Mouse (Mus musculus) lung, postnatal 14 days (tissue): ENCODE data around the gene Rlbp1.

ENCODE experiments used
- DNase-seq: peaks from one replicate; pipeline ENCODE4 v3.0.0; 2021

The Rlbp1 gene

DNA sequence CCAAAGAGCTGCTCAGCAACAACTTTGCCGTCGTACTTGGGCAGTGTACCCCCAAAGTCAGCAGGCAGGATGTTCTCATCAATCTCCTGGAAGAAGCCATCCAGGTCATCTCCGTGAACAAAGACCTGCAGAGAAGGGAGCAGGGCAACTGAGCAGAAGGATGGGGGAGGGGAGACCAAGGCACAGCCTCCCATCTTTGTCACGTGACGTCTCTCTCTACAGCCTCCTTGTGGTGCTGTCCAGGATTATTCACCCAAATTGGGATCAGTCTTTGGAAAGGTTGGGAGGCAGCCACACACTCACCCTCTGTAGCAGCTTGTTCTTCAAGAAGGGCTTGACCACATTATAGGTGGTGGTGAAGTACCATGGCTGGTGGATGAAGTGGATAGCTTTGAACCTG is 11.3 kb downstream of the Rlbp1 start:
- DNase-seq = no peak

DNA sequence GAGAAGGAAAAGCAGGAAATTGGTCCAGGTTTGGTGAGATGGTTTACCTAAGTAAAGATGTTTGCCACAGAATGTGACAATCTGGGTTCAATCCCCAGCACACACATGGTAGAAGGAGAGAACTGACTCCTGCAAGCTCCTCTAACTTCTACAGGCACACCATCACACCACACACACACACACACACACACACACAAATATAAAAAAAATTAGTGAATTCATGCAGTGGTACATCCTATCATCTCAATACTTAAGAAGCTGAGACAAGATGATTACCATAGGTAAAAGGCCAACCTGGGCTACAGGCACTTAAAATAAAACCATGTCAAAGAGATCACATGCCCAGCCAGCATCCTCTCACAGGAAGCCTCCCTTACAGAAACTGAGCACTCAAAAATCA is 12.8 kb downstream of the Rlbp1 start:
- DNase-seq = no peak

DNA sequence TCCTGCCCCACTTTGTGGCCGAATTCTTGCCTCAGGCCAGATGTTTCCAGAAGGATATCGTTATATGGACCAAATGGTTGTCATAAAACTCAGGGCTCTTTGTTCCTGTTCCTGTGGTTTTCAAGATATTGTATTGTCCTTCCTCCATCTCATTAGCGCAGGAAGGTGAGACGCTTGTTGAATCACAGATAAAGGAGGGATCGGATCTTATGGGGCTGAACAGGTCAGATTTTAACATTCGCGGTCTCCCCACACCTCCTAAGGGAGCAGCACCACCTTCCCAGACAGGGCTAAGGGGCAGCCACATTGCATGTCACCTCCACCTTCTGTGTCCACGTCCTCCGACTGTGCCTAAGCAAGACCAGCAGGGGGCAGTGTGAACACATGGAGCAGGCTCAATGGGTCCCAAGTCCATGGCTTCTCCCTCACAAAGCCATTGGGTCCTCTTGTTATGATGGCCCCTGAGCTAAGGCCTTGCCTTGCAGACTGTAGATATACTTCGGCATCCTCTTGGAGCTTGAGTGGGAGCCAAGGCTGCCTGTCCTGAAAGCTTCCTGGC is 15.4 kb downstream of the Rlbp1 start:
- peak; percentile 86 for DNase-seq

DNA sequence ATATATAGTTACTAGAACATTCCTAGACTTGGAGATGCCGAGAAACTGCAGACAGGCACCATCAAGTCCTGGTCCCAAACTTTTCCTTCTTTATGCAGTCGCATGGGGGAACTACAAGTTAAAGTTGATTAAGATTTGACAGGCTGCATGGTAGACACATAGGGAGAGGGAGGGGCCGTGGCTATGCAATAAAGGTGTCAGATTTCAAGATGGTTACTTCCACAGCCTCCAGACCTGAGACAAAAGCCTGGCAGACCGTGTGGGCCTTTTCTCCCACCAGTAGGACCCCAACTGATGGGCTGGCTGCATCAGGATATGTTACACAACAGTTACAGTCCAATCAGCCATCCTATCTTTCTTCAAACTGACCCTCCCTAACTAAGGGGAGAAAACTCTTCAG is 17.4 kb downstream of the Rlbp1 start:
- DNase-seq = no peak

DNA sequence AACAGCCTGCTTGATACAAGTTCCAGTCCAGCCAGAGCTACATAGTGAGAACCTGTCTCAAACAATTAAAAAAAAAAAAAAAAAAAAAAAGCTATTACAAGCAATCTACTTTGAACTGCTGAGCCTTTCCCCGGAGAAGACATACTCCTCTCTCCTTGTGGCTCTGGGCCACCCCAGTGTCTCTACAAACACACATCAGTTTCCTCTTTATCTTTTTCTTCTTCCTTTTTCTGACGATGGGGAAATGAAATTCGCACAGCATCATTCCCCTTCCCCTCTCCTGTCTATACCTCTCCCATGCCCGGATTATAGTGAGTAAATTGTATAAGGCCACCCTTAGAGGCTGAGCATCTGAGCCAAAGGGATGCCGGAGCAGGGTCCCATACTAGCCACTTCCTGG is 18.2 kb downstream of the Rlbp1 start:
- DNase-seq = no peak

DNA sequence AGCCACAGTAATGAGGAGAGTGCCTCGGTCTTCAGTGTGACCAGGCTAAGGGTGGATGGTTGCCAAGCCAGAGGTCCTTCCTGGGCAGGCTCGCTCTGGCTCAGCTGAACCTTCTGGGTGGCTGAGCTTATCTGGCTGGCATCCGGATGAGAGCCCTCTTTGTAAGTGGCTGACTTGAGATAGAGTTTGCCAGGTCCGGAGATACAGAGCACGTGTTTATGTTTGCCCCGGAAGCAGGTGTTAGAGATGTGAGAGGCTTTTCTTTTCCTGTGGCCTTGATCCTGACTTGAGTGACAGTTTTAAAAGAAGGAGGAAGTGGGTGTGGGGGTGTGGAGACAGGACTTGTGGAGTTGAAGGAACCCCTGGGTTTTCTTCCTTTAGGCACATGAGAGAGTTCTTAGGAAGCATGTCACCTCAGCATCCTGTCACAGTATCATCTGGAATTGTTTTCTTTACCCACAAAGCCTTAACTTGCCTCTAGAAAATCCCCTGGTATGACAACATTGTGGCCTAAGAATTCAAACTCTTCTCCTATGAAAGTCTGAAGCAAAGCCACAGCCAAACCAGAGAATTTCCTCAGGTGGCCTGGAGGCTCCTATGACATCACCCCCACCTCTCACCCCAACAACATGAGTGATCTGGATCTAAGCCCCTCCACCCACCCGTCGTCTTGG is 23.3 kb downstream of the Rlbp1 start:
- peak; percentile 77 for DNase-seq

DNA sequence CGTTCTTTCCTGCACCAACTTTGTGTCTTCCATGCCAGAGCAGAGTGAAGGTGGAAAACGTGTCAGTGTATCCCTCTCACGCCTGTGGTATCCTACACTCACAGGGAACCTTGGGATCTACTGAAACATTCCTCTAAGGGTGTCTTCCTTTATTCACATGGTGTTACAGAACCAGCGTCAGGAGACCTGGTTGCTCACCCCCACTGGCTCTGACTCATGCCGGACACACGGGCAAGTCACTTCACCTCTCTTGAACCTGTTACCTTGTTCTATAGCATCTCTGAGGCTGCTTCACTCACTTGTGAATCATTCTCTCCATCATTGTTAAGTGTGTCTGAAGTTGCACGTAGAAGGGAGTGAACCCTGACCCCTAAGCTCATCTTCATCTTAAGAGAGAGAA is 24.0 kb downstream of the Rlbp1 start:
- no peak for DNase-seq

DNA sequence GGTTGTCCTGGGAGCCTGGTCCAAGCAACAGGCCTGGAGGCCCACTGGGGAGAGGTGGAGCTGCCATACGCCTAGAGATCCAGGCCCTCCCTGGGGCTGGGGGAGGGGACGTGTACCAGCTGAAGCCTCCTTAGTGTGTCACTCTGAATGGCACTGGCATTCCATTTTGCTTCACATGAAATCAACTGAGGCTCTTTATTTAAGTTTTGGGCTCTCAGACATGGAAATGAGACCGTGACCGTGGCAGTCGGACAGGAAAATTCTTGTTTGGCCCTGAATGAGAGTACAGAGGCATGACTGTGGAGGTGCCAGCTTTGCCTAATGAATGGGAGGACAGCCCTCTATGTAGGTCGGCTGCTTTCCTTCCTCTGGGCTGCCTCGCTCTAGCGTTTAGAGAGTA is 24.6 kb downstream of the Rlbp1 start:
- no peak for DNase-seq

DNA sequence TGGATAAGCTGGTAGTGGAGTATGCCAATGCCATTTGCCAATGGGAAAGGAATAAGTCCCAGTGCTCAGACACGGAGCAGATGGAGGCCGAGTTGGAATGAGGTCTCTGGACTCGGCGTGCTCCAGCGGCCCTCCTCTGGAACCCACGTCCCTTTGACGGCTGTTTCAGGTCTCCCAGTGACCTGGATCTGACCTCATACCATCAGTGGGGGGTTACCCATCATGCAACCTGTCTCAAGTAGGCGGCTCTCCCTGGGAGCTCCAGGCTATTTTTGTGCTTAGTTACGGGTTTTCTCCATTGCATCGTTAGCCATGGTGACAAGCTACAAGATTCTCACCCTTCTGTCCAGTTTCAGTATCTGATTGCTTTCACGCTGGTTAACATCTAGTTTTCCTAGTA is 26.8 kb downstream of the Rlbp1 start:
- no peak for DNase-seq

DNA sequence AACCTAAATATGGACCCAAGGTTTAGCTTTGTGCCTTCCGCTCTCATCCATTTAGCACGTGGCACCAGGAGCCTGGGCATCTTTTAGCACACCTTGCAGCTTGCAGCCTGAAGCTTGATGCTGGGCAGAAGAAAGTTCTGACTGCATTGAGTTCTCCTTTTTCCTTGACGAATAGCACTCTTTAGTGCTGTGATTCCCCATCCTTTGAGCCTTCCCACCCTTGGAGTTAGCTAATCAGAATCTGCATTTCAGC is 27.7 kb downstream of the Rlbp1 start:
- DNase-seq = no peak

DNA sequence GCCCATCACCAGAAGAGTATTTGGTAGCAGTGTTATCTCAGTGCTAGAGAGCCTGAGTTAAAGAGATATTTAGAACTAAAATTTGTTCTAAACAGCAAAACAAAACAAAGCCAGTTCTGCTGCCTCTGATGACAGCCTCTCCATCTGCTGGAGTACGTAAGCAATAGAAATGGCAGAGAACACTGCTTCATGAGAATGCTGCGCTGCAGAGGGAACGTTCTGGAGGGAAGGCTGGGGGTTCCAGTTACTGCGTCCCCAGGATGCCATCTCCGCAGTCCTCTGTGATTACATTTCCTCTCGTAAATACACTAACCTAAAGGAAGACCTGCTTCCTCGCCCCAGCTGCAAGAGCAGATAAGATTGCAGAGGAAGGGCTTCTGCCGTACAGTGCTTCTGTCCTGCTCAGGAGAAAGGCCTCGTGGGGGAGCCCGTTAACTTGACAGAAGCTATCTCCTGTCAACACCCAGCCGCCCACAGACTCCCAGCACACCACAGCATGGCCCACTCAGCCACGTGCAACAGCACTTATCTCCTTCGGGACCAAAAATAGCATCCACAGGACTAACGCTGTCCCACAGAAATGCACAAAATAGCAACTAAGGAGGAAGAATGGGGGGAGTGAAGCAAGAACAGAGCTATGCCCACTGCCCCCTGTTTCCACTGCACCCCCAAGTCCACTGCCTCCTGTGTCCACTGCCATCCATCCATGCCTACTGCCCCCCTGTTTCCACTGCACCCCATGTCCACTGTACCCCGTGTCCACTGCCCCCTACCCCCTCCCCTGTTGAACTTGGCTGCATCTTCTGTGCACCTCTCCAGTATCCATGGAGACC is 28.3 kb downstream of the Rlbp1 start:
- peak; percentile 41 for DNase-seq

DNA sequence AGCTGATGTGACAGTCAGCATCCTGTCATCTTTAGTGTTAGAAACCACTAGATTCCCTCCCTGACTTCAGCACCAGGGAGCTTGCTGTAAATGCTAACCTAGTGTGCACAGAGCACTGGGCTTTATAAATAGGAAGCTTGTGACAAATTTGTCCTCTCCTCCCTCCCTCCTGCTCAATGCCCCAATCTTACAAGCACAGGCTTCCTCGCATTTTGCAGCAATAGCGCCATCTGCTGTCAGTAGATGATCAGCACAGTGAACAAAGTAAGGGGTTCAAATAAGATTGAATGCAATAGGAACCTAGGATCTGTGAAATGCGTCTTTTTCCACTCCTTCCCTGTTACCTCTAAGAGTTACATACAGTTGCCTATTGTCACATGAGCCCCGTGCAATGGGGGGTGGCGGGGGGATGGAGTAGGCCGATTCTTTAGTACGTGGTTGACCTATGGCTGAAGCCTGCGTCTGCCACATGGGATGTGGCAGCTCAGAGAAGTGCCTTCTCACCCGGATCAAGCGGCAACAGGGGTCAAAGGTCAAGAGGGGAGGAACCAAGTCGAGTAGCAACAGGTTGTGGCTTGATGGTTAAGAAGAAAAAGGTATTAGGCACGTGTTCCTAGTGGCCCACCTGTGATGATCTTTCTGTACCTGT is 37.0 kb downstream of the Rlbp1 start:
- DNase-seq = peak; percentile 82

DNA sequence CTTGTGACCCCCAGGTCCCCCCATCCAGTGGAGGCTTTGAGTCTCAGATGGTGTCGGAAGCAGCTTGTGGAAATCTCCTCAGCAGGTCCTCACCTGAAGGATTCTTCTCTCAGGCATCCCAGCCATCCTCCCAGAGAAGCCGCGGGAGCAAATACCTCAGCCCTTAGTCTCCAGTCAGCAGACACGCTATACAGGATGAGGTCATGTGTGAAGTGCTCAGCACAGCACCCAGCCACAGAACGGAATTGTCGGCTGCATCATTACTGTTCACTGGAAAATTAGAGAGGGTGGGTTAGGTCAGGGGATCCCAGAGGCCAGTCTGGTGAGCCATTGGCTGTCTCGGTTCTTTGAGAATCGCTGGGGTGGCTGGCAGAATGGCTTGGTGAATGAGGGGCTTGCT is 38.0 kb downstream of the Rlbp1 start:
- DNase-seq = no peak

DNA sequence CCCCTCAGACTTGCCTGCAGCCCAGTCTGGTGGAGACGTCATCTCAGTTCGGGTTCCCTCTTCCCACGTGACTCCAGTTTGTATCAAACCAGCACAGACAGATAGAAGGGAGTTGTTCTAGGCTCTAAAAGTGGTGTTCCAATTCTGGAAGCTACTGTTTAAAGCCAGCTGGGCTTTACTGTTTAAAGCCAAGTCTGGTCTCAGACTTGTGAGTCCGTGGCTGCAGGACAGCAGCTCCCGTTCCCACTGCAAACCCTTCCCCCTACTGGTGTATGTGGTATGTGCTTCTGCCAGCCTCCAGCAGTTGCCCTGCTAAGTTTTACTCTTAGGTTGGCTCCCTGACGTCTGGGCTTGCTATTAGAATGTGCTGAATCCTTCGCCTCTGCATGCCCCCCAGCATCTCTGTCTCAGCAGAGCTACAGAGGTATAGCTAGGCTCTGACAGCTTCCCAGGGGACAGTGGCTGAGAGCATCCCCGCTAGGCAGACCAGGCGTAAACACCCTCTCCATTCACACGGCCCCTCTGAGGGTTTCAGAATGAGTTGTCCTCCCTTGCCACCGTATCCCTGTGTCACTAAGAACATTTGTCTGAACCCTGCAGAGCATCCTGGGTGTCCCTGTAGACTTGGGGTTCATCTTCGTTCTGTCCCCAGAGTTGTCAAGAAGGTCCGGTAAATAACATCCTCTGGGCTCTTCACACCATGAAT is 39.6 kb downstream of the Rlbp1 start:
- DNase-seq = no peak

DNA sequence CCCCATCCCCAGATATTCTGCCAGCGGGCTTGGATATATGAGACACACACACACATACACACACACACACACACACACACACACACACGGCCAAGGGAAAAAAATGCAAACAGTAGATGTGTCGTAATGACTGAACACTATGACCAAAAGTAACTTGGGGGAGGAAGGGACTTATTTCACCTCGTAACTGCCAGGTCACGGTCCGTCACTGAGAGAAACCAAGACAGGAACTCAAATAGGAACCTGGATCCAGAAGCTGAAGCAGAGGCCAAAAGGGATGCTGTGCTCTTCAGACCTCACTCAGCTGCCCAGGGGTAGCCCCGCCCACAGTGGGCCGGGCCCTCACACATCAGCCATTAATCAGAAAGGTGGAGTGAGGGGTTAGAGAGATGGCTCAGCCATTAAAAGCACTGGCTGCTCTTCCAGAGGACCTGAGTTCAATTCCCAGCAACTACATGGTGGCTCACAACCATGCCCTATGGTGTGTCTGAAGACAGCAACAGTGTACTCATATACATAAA is 40.2 kb downstream of the Rlbp1 start:
- no peak for DNase-seq

DNA sequence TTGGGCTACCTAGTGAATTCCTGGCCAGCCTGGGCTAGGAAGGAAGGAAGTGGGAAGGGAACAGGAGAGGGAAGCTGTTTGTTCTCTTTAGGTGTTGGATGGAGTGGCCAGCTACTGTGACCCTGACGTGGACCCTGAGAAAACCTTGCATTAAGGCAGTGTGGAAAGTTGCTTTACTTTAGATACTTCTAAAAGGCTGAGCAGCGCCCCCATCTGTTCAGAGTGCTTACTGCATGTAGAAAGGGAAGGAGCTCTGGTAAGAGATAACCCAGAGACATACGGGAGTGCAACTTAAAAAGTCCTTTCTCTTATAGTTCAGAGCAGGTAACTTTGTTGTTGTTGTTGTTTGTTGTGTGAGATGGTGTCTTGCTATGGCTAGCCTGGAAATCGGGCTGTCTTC is 40.9 kb downstream of the Rlbp1 start:
- DNase-seq = peak; percentile 80

DNA sequence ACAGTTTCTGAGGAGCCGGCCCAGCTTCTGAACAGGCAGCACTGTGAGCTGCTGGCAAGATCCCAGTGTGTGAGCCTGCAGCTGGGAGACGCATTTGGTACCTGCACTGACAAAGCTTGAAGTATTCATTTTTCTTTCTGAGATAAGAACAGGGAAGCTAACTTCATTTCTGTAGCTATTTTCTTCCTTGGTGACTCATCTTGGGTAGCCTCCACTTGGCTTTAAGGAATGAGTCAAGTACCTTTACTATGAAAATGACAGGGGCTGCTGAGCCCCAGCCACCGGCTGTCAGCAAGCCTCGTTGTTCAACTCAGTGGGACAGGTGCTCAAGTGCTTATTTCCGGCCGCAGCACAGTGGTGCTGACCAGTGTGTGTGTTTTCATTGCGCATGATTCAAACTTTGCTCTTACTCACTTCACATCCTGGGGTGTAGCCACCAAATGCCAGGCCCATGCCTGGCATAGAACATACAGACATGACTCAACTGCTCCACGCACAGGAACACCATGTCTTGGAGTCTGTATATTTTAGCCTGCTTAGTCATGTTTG is 50.4 kb downstream of the Rlbp1 start:
- DNase-seq = no peak

DNA sequence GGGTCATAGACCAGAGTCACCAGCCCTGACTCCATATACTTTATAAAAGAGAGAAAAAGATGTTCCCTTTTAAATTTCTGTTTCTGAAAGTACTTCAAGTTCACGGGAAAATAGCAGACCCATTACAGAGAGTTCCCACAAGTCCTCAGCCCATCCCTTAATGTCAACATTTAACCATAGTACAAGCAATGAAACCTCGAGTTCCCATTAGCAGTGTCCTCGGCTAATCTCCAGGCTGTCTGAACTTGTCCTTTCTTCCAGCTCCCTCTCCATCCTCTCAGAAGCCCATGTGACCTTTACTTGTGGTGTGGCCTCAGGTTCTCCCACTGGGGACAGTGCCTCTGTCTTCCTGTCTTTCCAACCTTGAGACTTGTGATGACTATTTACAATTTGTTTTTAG is 53.4 kb downstream of the Rlbp1 start:
- DNase-seq = no peak

DNA sequence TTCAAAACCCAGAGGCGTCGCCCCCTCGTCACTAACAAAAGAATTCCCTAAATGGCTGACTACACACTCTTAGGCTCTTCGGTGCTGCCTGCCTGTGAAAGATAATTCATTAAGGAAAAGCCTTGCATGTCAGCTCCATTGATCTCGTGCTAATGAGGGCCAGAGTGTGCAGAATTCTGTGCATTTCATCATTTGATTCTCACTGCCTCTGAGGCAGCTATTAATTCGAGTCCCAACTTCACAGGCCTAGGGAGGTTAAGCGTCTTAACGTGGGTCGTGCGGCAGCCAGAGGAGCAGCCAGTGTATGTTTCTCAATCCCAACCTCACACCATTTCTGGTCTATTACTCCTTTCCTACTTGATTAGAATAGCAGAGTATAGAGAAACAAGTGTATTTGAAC is 55.7 kb downstream of the Rlbp1 start:
- DNase-seq = no peak

DNA sequence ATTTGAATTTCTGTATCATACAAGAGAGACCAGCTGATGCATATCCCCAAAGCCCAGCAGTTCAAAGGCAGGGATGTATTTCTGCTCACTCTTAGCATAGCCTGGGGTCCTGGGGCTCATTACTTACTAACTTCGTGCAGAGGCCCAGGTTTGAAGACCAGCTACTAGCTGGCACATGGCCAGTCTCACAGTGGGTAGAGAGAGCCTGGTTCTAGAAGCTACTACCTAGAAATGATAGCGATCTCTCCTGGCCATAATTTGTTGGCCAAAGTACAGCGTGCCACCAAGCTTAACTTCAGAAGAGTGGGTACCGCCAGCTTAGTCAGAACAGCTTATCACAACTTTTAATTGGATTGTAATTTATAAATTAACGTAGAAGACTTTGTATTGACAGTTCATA is 58.1 kb downstream of the Rlbp1 start:
- no peak for DNase-seq
